Mouse (Mus musculus) spleen, adult 2 months (tissue): ENCODE data around the gene Klhdc8a.

Source experiments
- CTCF ChIP-seq: fragments of 200-500 bp; IDR thresholded peaks from 2 replicates; pipeline ENCODE4 v1.5.1; 2011; ENCODE audit warnings: mild to moderate bottlenecking, inconsistent platforms; ENCODE audit not compliant: insufficient read depth, insufficient read length, insufficient replicate concordance; ENCODE audit errors: extremely low read depth
- POLR2A ChIP-seq: fragments of 200-500 bp; IDR thresholded peaks from 2 replicates; pipeline ENCODE4 v1.6.1; 2011; ENCODE audit warnings: low read depth, low read length, inconsistent platforms

- TF ChIP-seq POLR2A (no peak), CTCF (no peak)
These were observed 47.9 kb downstream of the Klhdc8a start for GRCm38 (mm10) chr1:132346134-132346851.
